Mouse (Mus musculus) embryonic facial prominence, embryonic 15.5 days (tissue): Measurements from ENCODE around the gene Hist1h2bm. TPM values are rescaled to one million over a fixed set of nuclear protein-coding genes. Genes with fewer than 3 reads are reported as not detected.
A peak's percentile ranks its signal among the peaks of the same experiment; 100 is the strongest.
"Not testable (repeated sequence)": the region's sequence is repeated elsewhere in the genome, so short reads cannot be mapped to it uniquely, and the experiment has no call there.

ENCODE experiments used
- ATAC-seq: fragments of 200-750 bp; cut with Nextera tagmentation; 2 replicates; pipeline ENCODE4 v1.8.0; 2017; ENCODE audit warnings: low read depth, moderate TSS enrichment; ENCODE audit not compliant: insufficient number of reproducible peaks, low FRiP score, low TSS enrichment
- H3K27ac ChIP-seq: fragments of 300-500 bp; sonication (generic); replicated peaks from 2 replicates; pipeline ENCODE4 v1.5.1; 2015; ENCODE audit warnings: mild to moderate bottlenecking, inconsistent platforms
- H3K27me3 ChIP-seq: fragments of 300-500 bp; sonication (generic); 2 replicates; pipeline ENCODE4 v1.6.1; 2015; ENCODE audit warnings: inconsistent platforms
- H3K36me3 ChIP-seq: fragments of 300-500 bp; sonication (generic); 2 replicates; pipeline ENCODE4 v1.6.1; 2015; ENCODE audit warnings: mild to moderate bottlenecking, inconsistent platforms
- H3K4me1 ChIP-seq: fragments of 300-500 bp; sonication (generic); 2 replicates; pipeline ENCODE4 v1.6.1; 2015; ENCODE audit warnings: inconsistent platforms
- H3K4me2 ChIP-seq: fragments of 300-500 bp; sonication (generic); replicated peaks from 2 replicates; pipeline ENCODE4 v1.6.1; 2015; ENCODE audit warnings: mild to moderate bottlenecking, inconsistent platforms
- H3K4me3 ChIP-seq: fragments of 300-500 bp; sonication (generic); replicated peaks from 2 replicates; pipeline ENCODE4 v1.5.1; 2015; ENCODE audit warnings: mild to moderate bottlenecking, inconsistent platforms
- H3K9ac ChIP-seq: fragments of 300-500 bp; sonication (generic); 2 replicates; pipeline ENCODE4 v1.6.1; 2015; ENCODE audit warnings: inconsistent platforms
- H3K9me3 ChIP-seq: fragments of 300-500 bp; sonication (generic); replicated peaks from 2 replicates; pipeline ENCODE4 v1.6.1; 2016; ENCODE audit warnings: inconsistent platforms
- WGBS: fragments of 180-500 bp; shearing (Covaris S2); methylation state at CpG from one replicate; pipeline ENCODE4 v1.1.7; 2015; 5-methylcytosine and 5-hydroxymethylcytosine counted together
- polyA plus RNA-seq: library from polyadenylated mRNA; unstranded; fragments of >200 nt; fragmentation: Nextera tagmentation; extraction: Ambion mirVana; gene quantifications from 2 replicates; pipeline ENCODE4 v1.2.1, GENCODE M21; 2015

The Hist1h2bm gene
- polyA plus RNA-seq, 1 experiment from 2014 or later: 4.1 TPM

DNA sequence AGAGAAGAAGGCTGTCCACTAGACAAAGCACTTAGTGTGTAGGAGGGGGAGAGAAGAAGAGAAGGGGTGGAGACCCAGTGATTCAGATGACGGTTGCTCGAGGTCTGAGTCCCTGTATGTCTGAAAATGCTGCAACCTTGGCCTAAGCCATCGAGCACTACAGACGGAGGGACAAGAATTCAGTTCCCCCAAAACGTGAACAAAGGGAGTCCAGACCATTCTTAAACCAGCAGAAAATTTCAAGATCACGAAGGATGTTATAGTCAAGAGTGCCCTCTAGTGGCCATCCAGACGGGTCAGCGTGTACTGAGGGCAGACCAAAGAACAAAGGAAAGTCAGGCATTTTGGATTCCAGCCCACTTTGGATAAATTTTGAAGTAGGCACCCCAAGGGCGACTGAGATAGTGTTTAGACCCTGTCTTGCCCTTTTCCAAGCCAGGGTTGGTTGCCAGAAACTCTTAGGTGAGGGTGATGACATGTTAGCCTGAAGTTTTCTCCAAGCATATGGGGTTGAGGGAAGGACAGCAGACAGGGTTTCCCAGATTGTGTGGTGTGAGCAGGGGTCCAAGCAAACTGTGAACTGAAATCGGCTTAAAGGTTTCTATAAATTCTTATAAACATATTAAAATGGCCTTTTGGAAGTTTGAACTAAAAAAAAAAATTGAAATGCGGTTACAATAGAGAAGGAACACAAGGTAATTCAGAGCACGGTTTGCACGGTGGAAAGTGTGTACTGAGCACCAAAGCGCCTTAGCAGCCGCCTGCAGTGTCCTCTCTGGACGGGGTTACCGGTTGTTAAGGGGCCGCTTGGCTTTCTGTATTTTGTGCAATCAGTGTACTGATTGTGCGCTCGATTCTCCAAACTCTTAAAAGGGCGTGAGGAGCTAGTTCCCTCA lies 12.4 kb downstream of the Hist1h2bm start:
- Histone ChIP-seq H3K9me3 (no peaks in the 10 kb centered on the region), H3K9ac (peak overlapping the region; percentile 45), H3K27ac (peak overlapping the region; percentile 97), H3K36me3 (no peaks in the 10 kb centered on the region), H3K4me1 (peaks cover 9% of the 10 kb centered on the region), H3K27me3 (no peaks in the 10 kb centered on the region), H3K4me3 (peak overlapping the region; percentile 52), H3K4me2 (peak overlapping the region; percentile 64)
- under 1% methylated on average over 21 of the region's 21 CpGs for WGBS
- peak; percentile 76 for ATAC-seq

DNA sequence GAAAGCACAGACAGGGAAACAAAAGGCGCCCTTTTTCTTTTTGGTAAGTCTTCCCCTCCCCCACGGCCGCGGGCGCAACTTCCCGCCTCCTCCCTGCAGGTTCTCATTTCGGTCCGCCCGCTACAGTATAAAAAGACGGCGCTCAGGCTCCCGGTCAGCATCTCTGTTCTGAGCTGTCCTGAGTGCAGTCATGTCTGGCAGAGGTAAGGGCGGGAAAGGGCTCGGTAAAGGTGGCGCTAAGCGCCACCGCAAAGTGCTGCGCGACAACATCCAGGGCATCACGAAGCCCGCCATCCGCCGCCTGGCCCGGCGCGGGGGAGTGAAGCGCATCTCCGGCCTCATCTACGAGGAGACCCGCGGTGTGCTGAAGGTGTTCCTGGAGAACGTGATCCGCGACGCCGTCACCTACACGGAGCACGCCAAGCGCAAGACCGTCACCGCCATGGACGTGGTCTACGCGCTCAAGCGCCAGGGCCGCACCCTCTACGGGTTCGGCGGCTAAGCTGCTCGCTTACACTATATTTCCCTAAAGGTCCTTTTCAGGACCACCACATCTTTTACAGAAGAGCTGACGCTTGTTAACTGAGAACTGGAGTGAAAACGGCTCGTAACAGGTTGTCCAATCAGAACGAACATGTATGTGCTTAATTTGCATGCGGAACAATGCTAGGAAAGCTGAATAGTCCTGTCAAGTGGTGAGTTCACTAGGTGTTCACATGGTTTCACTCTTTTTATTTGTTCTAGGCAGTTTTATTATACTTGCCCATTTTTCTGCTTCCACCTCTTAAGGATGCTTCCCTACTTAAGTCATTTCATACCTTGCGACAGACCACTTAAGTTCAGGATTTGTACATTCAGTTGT lies 13.3 kb downstream of the Hist1h2bm start, which contains the start of gene Hist1h4j:
Gene Hist1h4j, plus strand, starts transcription at position 159 of the 862 bp plus-strand sequence.
- not testable (repeated sequence) for H3K9me3 ChIP-seq, H3K27me3 ChIP-seq, H3K36me3 ChIP-seq, H3K4me1 ChIP-seq
- H3K27ac ChIP-seq: peak within 1 kb of the TSS; percentile 97
- H3K4me2 ChIP-seq: peak within 1 kb of the TSS; percentile 64
- peak within 1 kb of the TSS; percentile 45 for H3K9ac ChIP-seq
- WGBS: under 1% methylated on average over 49 of the region's 56 CpGs
- peak within 1 kb of the TSS; percentile 52 for H3K4me3 ChIP-seq
- ATAC-seq: peak; percentile 91

DNA sequence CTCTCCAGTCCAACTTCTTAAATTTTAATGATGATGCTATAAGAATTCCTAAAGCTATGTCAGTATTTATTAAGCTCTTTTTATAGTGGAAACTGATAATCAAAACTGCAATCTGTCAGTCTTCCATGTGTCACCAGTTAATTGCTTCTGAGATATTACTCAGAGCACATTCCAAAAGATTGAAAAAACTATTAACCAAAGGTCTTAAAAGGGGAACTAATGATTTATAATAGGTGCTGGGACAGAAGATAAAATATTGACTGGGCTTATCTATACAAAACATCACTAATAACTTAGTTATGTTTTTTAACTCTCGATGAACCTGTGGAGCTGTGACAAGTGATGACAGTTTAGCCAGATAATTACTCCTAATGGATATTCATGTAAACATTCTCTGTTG lies 23.2 kb downstream of the Hist1h2bm start:
- Histone ChIP-seq H3K27ac (no peak overlapping the region), H3K4me2 (no peak overlapping the region), H3K36me3 (no peaks in the 10 kb centered on the region), H3K4me3 (no peak overlapping the region), H3K4me1 (peaks cover 8% of the 10 kb centered on the region), H3K9ac (no peak overlapping the region), H3K9me3 (no peaks in the 10 kb centered on the region), H3K27me3 (no peaks in the 10 kb centered on the region)
- ATAC-seq: no peak
- WGBS: 88% methylated on average over 1 of the region's 1 CpGs

DNA sequence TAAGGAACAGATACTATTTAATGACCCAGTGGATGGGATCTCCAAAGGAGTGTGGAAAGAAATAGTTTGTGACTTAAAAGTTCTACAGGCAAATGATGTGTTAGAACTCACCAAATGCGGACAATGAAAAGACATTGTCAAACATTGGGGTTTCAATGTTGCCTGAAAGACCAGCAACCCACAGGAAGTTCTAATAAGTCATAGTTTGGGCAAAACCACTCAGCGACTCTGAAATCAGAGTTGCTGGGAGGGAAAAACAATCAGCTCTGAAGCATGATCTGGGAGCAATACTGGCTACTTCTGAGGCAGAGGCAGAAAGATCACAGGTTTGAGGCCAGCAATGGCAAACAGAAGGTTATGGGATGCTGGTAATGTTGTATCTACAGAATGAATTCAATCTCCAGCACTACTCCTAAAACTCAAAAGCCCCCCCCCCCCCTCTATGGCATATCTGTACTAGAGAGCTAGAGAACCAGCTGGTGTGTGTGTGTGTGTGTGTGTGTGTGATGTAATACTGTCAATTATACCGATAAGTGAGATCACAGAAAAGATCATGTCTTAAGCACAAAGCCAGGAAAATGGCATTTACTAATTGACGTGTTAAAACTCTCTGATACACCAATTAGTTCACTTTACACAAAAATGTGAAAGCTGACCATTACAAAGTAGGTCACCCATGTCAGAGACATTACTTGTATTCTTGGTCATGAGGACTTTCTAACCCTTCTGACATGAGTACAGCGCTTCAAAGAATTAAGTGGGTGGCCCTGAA lies 27.7 kb downstream of the Hist1h2bm start:
- H3K4me1 ChIP-seq: peaks cover 16% of the 10 kb centered on the region
- peak overlapping the region; percentile 94 for H3K27ac ChIP-seq
- peak overlapping the region; percentile 51 for H3K4me3 ChIP-seq
- no peaks in the 10 kb centered on the region for H3K36me3 ChIP-seq
- WGBS: 3% methylated on average over 5 of the region's 5 CpGs
- ATAC-seq: no peak
- no peaks in the 10 kb centered on the region for H3K9me3 ChIP-seq
- H3K9ac ChIP-seq: peak overlapping the region; percentile 44
- peak overlapping the region; percentile 62 for H3K4me2 ChIP-seq
- H3K27me3 ChIP-seq: no peaks in the 10 kb centered on the region

DNA sequence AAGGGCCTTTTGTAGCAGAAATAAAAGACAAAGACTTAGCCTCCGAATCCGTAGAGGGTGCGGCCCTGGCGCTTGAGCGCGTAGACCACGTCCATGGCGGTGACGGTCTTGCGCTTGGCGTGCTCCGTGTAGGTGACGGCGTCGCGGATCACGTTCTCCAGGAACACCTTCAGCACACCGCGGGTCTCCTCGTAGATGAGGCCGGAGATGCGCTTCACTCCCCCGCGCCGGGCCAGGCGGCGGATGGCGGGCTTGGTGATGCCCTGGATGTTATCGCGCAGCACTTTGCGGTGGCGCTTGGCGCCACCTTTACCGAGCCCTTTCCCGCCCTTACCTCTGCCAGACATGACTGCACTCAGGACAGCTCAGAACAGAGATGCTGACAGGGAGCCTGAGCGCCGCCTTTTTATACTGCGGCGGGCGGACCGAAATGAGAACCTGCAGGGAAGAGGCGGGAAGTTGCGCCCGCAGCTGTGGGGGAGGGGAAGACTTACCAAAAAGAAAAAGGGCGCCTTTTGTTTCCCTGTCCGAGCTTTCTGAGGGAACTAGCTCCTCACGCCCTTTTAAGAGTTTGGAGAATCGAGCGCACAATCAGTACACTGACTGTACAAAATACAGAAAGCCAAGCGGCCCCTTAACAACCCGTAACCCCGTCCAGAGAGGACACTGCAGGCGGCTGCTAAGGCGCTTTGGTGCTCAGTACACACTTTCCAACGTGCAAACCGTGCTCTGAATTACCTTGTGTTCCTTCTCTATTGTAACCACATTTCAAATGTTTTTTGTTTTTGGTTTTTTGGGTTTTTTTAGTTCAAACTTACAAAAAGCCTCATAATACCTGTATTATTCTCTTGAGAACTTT lies 28.5 kb downstream of the Hist1h2bm start, which contains the start of gene Hist1h4k:
Gene Hist1h4k, minus strand, starts transcription at position 347 of the 859 bp plus-strand sequence.
- H3K4me3 ChIP-seq: peak within 1 kb of the TSS; percentile 51

DNA sequence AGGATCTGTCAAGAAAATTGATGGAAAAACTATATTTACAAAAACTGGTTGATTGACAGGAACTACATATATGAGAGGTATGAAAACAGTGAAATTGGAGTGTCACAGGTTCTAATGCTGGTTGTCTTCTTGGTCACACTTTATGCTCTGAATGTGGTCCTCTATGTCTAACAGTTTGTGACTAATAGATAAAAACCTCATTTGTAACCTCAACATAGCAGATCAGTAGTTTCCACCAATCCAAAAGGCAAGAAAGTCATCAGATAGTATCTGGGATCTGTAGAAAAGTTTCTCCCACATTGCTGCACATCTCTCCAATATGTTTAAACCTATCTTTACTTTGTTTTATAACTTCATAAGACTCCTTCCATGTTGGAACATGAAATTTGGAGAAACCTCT lies 29.6 kb downstream of the Hist1h2bm start:
- H3K4me1 ChIP-seq: peaks cover 19% of the 10 kb centered on the region
- no peak overlapping the region for H3K4me3 ChIP-seq
- H3K4me2 ChIP-seq: no peak overlapping the region
- no peak for ATAC-seq
- H3K9me3 ChIP-seq: no peaks in the 10 kb centered on the region
- no peaks in the 10 kb centered on the region for H3K27me3 ChIP-seq
- H3K27ac ChIP-seq: 0 out of 2 replicates have a peak overlapping the region, but pooled peaks have one; percentile 58
- H3K36me3 ChIP-seq: no peaks in the 10 kb centered on the region
- H3K9ac ChIP-seq: no peak overlapping the region

More for the DNA sequence above, 28.5 kb downstream of the Hist1h2bm start, which contains the start of gene Hist1h4k:
- peak; percentile 84 for ATAC-seq
- not testable (repeated sequence) for H3K27me3 ChIP-seq, H3K36me3 ChIP-seq, H3K9me3 ChIP-seq
- WGBS: under 1% methylated on average over 49 of the region's 56 CpGs
- Histone ChIP-seq H3K4me2 (peak within 1 kb of the TSS; percentile 62), H3K9ac (peak within 1 kb of the TSS; percentile 44), H3K4me1 (peaks cover 19% of the 10 kb centered on the region), H3K27ac (peak within 1 kb of the TSS; percentile 94)

DNA sequence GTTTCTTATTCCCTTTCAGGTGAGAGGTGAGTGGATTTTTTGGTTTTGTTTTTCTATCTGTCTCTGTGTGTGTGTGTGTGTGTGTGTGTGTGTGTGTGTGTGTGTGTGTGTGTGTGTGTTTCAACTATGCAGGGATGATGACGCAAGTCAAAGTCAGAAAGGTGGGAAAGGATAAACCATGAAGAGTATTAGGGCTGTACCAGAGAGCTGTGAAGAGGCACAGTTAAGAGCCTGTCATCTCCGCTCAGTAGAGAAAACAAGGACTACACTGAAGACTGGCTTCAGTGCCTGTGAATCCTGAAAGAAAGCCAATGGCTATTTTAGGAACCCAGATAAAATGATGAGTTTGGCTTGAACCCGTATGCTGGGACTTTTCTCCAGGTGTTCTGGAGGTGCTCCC lies 30.0 kb downstream of the Hist1h2bm start:
- H3K27me3 ChIP-seq: no peaks in the 10 kb centered on the region
- 62% methylated on average over 3 of the region's 3 CpGs for WGBS
- ATAC-seq: no peak
- no peak overlapping the region for H3K4me3 ChIP-seq
- 0 out of 2 replicates have a peak overlapping the region, but pooled peaks have one; percentile 64 for H3K4me2 ChIP-seq
- no peak overlapping the region for H3K9ac ChIP-seq
- H3K27ac ChIP-seq: peak overlapping the region; percentile 92; the same call in 1 of the 2 replicates
- H3K4me1 ChIP-seq: peaks cover 19% of the 10 kb centered on the region
- H3K9me3 ChIP-seq: no peaks in the 10 kb centered on the region
- H3K36me3 ChIP-seq: no peaks in the 10 kb centered on the region

DNA sequence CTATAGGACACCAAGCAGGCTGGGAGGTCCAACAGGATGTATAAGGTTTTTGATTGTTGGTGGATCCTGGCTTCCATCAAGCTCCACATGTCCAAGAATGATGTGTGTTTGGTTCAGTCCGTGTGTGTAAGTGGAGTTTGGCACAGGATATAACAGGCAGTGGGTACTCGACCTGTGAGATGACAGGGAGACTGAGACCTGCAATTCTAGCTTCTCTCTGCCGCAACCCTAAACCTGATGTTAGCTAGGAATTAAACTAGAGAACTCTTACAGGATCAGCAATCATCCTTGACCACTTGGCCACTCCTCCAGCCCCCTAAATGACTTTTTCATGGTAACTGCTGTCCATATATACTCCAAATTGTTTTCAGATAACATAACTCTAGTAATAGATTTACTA lies 30.5 kb downstream of the Hist1h2bm start:
- H3K27ac ChIP-seq: peak overlapping the region; percentile 92
- WGBS: 31% methylated on average over 3 of the region's 3 CpGs

DNA sequence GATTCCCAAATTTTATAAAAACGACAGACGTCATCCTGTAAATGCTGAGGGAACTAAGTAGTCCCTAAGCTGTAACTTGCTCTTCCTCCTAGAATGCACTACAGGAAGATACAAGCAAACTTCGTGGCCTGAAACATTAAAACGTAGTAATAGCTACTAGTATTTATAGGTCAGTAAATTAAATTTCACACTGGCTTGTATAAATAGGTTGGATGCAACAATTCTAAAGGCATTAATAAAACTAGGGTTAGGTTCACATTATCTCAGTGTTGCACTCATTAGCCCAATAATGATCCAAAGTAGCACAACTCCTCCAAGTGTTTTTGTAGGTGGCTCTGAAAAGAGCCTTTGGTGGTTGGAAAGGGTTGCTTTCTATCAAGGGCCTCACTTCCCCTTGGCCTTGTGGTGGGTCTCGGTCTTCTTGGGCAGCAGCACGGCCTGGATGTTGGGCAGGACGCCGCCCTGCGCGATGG lies 31.2 kb downstream of the Hist1h2bm start:
- WGBS: 1% methylated on average over 10 of the region's 10 CpGs

More for the DNA sequence above, 30.5 kb downstream of the Hist1h2bm start:
- no peak for ATAC-seq
- peaks cover 17% of the 10 kb centered on the region for H3K4me1 ChIP-seq
- no peaks in the 10 kb centered on the region for H3K36me3 ChIP-seq
- no peak overlapping the region for H3K4me3 ChIP-seq
- H3K4me2 ChIP-seq: 0 out of 2 replicates have a peak overlapping the region, but pooled peaks have one; percentile 64
- no peaks in the 10 kb centered on the region for H3K9me3 ChIP-seq
- no peaks in the 10 kb centered on the region for H3K27me3 ChIP-seq
- H3K9ac ChIP-seq: no peak overlapping the region

More for the DNA sequence above, 31.2 kb downstream of the Hist1h2bm start:
- H3K4me2 ChIP-seq: peak overlapping the region; percentile 64
- no peaks in the 10 kb centered on the region for H3K9me3 ChIP-seq
- H3K4me3 ChIP-seq: peak overlapping the region; percentile 48
- H3K4me1 ChIP-seq: peaks cover 15% of the 10 kb centered on the region
- peak overlapping the region; percentile 92 for H3K27ac ChIP-seq
- no peaks in the 10 kb centered on the region for H3K36me3 ChIP-seq
- ATAC-seq: no peak
- H3K9ac ChIP-seq: peak overlapping the region; percentile 15; the same call in 1 of the 2 replicates
- H3K27me3 ChIP-seq: no peaks in the 10 kb centered on the region
